Mouse (Mus musculus) ES-Bruce4 (cell line): Measurements from ENCODE around the gene Lin37. TPM values are rescaled to one million over a fixed set of nuclear protein-coding genes. Genes with fewer than 3 reads are reported as not detected.
A peak's percentile ranks its signal among the peaks of the same experiment; 100 is the strongest.

Experiments used
- H3K27ac ChIP-seq: 2 replicates; pipeline ENCODE4 v1.5.1; 2012; ENCODE audit warnings: low read length, inconsistent platforms; ENCODE audit not compliant: insufficient read depth
- H3K27me3 ChIP-seq: 2 replicates; pipeline ENCODE4 v1.6.1; 2012; ENCODE audit warnings: mild to moderate bottlenecking, low read length, inconsistent platforms; ENCODE audit not compliant: control insufficient read depth, poor library complexity, insufficient read depth, severe bottlenecking
- H3K36me3 ChIP-seq: 2 replicates; pipeline ENCODE4 v1.6.1; 2012; ENCODE audit warnings: inconsistent platforms, mild to moderate bottlenecking, low read length, moderate library complexity; ENCODE audit not compliant: control insufficient read depth, poor library complexity, insufficient read depth, severe bottlenecking
- H3K4me1 ChIP-seq: one replicate; pipeline ENCODE4 v1.8.1; 2011; ENCODE audit warnings: low read length; ENCODE audit not compliant: control insufficient read depth, insufficient read depth
- H3K4me3 ChIP-seq: 2 replicates; pipeline ENCODE4 v1.5.1; 2011; ENCODE audit warnings: low read depth, mild to moderate bottlenecking, low read length
- H3K9ac ChIP-seq: 2 replicates; pipeline ENCODE4 v1.6.1; 2012; ENCODE audit warnings: low read depth, mild to moderate bottlenecking, inconsistent platforms; ENCODE audit not compliant: poor library complexity, severe bottlenecking
- H3K9me3 ChIP-seq: replicated peaks from 2 replicates; pipeline ENCODE4 v1.6.1; 2012; ENCODE audit warnings: mild to moderate bottlenecking, low read length, inconsistent platforms; ENCODE audit not compliant: control insufficient read depth, poor library complexity, insufficient read depth, severe bottlenecking
- CTCF ChIP-seq: IDR thresholded peaks from one replicate; pipeline ENCODE4 v1.8.1; 2011; ENCODE audit warnings: low read depth, low read length
- EP300 ChIP-seq: IDR thresholded peaks from 2 replicates; pipeline ENCODE4 v1.6.1; 2011; ENCODE audit warnings: low read depth, low read length; ENCODE audit not compliant: insufficient read depth
- POLR2A ChIP-seq: IDR thresholded peaks from one replicate; pipeline ENCODE4 v1.8.1; 2011; ENCODE audit warnings: low read length; ENCODE audit not compliant: insufficient read depth
- polyA plus RNA-seq: library from polyadenylated mRNA; stranded (reverse); fragments of >200 nt; gene quantifications from 2 replicates; pipeline ENCODE4 v1.2.4, GENCODE M21; 2011; ENCODE audit warnings: low read depth; ENCODE audit not compliant: missing spikeins, insufficient read depth, insufficient read length

The Lin37 gene
- polyA plus RNA-seq, 1 experiment: 23.3 TPM

DNA sequence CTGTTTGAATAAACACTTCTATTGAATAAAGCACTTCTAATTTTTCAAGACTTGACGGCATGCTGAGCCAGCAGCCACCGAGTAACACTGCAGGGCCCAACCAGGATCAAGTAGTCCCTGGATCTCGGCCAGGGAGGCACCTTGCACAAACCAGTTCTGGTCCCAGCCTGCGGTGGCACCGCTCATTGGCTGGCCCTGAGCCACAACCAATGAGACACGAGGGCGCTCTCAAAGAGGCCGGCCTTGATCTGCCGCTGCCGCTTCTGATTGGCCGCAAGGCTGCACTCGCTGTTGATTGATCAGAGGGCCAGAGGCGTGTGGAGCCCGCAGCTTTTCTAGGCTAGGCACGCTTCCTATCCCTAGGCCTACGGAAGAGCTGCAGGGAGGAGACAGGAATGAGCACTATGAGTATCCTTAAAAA, 40.3 kb upstream of the Lin37 start:
- Histone ChIP-seq H3K27me3 (no peaks in the 10 kb centered on the region), H3K4me1 (peaks cover 16% of the 10 kb centered on the region), H3K9ac (peak overlapping the region; percentile 45), H3K27ac (peak overlapping the region; percentile 82), H3K36me3 (no peaks in the 10 kb centered on the region), H3K9me3 (no peaks in the 10 kb centered on the region), H3K4me3 (peak overlapping the region; percentile 41)
- TF ChIP-seq EP300: no peak
- no peak for TF ChIP-seq CTCF
- no peak for TF ChIP-seq POLR2A

DNA sequence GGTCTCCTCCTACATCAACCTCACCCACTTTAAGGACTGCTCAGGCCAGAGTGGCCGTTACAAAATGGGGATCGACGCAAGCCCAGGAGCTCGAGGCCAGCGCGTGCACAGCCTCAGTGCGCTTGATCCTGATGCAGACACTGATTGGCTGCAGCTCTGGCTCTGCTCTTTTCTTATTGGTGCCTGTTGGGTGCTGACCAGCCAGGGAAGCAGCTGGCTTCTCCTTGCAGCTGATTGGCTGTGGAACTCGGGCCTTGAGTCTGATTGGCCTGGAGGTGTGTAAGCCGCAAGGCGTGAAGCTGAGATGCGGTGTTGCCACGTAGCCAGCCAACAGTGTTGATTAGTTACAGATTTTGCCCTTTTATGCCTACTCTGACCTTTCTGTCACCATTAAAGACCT, 39.1 kb upstream of the Lin37 start, which contains the start of gene Zbtb32:
Zbtb32 (minus strand) TSS at position 124 of the 400 bp plus-strand sequence.
- Histone ChIP-seq H3K9ac (peak within 1 kb of the TSS; percentile 45; the same call in 1 of the 2 replicates), H3K4me3 (peak within 1 kb of the TSS; percentile 41), H3K4me1 (peaks cover 17% of the 10 kb centered on the region), H3K27ac (peak within 1 kb of the TSS; percentile 46), H3K27me3 (no peaks in the 10 kb centered on the region), H3K9me3 (no peaks in the 10 kb centered on the region), H3K36me3 (no peaks in the 10 kb centered on the region)
- TF ChIP-seq POLR2A (no peak), EP300 (no peak), CTCF (no peak)

DNA sequence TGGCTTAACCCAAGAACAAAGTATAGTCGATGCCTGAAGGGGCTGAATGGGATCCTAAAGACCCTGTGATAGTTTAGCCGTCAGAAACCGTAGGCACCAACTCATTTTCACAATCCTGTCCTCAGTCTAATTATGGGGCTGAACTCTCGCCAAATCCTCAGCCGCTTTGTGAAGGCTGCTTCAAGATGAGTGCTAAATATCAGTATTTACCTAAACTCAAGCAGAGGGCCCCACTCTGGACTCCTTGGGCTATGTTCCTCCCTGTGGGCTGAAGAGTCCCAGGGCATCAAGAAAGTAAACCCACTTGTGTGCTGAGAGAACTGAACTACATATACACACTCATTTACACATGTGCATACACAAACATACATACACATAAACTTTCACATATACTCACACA, 37.2 kb upstream of the Lin37 start:
- Histone ChIP-seq H3K9me3 (no peaks in the 10 kb centered on the region), H3K27me3 (no peaks in the 10 kb centered on the region), H3K27ac (no peak overlapping the region), H3K9ac (no peak overlapping the region), H3K4me3 (no peak overlapping the region), H3K4me1 (peaks cover 9% of the 10 kb centered on the region), H3K36me3 (no peaks in the 10 kb centered on the region)
- TF ChIP-seq CTCF: no peak
- no peak for TF ChIP-seq POLR2A
- no peak for TF ChIP-seq EP300

DNA sequence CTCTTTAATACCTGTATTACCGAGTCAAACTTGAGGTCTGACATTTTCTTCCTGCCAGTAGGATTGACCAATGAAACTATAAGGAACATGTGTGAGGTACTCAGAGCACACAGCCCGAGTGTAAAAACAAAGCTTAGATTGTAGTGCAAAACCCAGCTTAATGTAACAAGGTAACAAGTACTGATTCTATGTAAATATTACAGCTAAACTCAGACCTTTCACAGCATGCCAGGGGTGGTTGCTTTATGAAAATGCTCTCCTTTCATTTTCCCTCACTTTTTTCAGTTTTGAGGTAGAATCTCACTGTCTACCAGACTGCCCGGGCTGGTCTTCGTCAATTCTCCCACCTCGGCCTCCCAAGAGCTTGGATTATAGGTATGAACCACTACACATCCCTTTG, 36.5 kb upstream of the Lin37 start:
- H3K36me3 ChIP-seq: no peaks in the 10 kb centered on the region
- no peak for TF ChIP-seq CTCF
- no peak for TF ChIP-seq POLR2A
- no peak for TF ChIP-seq EP300
- no peak overlapping the region for H3K4me3 ChIP-seq
- H3K9me3 ChIP-seq: no peaks in the 10 kb centered on the region
- H3K4me1 ChIP-seq: peaks cover 9% of the 10 kb centered on the region
- H3K9ac ChIP-seq: no peak overlapping the region
- H3K27ac ChIP-seq: no peak overlapping the region
- H3K27me3 ChIP-seq: no peaks in the 10 kb centered on the region

DNA sequence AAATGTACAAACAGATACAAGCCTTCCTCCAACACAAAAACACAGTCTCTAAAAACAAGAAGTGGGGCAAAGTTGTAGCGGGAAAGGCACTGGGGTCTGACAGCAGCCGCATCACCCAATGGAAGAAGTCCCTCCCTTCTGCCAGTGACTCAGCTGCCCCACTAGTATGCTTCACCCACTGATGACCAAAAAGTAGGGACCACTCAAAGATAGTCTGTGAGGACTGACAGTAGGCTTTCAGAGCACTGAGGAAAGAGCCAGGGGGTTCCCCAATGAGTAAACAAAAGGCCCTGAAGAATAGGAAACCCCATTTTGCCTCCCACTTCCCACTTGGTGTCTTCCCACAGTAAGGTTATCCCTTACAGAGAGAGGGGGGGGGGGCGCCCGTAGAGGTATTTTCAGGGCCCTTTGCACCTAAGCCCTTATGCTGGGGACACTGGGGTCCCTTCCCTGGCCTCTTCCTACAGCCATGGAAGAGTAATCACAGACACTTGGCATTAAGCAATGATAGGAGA, 34.9 kb upstream of the Lin37 start:
- Histone ChIP-seq H3K4me1 (peaks cover 9% of the 10 kb centered on the region), H3K36me3 (no peaks in the 10 kb centered on the region), H3K9me3 (no peaks in the 10 kb centered on the region), H3K27ac (no peak overlapping the region), H3K27me3 (no peaks in the 10 kb centered on the region), H3K9ac (no peak overlapping the region), H3K4me3 (no peak overlapping the region)
- TF ChIP-seq CTCF: no peak
- no peak for TF ChIP-seq EP300
- no peak for TF ChIP-seq POLR2A

DNA sequence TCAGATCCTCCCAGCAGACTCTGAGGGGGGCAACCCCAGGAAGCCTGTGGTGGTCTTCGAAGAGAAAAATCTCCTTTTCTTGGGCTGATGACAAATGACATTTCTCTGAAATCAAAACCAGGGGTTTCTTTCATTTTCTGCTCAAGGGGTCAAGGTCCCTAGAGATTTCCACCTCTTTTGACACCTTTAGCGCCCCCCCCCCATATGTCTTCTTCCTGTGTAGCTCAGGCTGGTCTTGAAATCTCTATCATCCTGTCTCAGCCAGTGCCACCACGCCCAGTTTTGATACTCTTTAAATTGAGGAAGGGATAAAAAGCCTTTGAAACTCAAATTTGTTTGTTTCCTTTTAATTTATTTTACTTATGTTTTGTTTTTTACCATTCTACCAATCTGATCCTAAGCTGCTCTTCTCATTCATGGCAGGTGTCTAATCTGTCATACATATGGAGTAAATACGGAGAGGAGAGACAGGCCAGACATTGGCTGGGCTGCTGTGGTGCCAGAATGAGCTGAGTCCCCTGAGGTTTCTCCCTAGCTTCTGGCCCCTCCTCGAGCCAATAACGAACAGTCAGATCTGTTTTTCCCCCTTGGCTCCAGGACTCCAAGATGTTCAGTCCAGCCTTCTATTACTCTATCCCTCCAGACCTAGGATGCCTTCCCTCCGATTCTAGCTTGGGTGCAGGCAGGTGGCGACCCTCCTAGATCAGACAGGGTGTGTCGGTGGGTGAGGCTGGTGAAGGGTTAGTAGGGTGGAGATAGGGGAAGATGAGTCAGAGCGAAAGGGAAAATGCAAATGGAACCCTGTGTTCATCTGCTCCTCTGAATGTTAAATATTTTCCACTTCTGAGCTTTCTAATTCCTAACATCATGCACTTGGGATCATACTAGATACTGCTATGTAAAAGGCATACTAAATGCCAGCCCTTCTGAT, 34.2 kb upstream of the Lin37 start:
- no peak for TF ChIP-seq CTCF
- TF ChIP-seq POLR2A: no peak
- no peak for TF ChIP-seq EP300
- no peak overlapping the region for H3K27ac ChIP-seq
- no peaks in the 10 kb centered on the region for H3K27me3 ChIP-seq
- no peak overlapping the region for H3K4me3 ChIP-seq
- no peaks in the 10 kb centered on the region for H3K36me3 ChIP-seq
- peaks cover 9% of the 10 kb centered on the region for H3K4me1 ChIP-seq
- no peak overlapping the region for H3K9ac ChIP-seq
- H3K9me3 ChIP-seq: no peaks in the 10 kb centered on the region
